Mouse (Mus musculus) yolk sac, embryonic 10.5 days (tissue): ENCODE results near the gene Mkks.
"Not testable (repeated sequence)": the region's sequence is repeated elsewhere in the genome, so short reads cannot be mapped to it uniquely, and the experiment has no call there.

Experiments used
- DNase-seq: peaks from one replicate; pipeline ENCODE4 v3.0.0-alpha.2; 2017; ENCODE audit warnings: low spot score

Gene Mkks

DNA sequence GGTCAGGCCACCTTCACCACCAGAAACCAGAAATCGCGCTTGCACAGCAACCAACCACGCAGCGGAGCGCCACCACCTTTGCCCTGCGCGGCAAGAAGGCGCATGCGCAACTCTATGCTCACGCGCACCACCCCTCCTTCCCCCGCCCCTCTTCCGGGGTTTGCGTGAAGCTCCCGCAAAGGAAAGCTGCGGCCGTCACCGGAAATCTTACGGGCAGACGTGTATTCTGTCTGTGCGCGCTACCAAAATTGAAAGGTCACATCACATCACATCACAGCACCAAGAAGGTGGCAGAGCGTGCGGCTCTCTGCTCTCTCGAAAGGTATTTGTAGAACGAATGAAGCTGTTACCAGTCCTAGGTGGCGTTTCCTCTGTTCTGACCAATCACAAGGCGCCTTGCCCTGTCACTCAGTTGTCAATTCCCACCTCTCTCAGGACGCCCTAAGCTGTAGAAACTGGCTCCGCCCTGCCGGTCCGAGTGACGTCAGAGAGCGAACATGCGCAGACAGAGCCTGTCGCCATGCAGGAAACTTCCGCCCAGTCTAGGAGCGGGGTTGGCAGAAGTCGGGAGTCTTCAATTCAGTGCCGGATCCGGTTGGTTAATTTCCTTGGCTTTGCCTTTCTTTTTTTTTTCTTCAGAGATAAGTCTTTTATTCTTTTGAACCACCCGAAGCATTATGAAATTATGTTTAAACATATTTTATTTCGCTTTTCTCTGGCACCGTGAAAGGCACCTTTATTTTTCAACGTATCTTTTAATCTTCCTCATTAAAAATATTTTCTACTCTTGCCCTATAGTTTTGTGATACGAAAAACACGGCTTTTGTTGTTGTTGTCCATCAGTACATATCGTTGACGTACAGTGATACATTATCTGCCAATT lies at the start of gene Mkks, which contains the start of the genes Slx4ip and AL731706.1:
Gene Mkks (minus strand): TSS at position 322 of the 883 bp plus-strand sequence.
Gene Slx4ip (plus strand): TSS at position 151 of the 883 bp plus-strand sequence.
Gene AL731706.1 (minus strand): TSS at position 322 of the 883 bp plus-strand sequence.
- DNase-seq = peak; percentile 99

GRCm38 (mm10) chr2:136938249-136938648 lies 47.1 kb upstream of the Mkks start:
- no peak for DNase-seq

- no peak for DNase-seq
Measured at GRCm38 (mm10) chr2:136936391-136937288, 45.5 kb upstream of the Mkks start.

DNA sequence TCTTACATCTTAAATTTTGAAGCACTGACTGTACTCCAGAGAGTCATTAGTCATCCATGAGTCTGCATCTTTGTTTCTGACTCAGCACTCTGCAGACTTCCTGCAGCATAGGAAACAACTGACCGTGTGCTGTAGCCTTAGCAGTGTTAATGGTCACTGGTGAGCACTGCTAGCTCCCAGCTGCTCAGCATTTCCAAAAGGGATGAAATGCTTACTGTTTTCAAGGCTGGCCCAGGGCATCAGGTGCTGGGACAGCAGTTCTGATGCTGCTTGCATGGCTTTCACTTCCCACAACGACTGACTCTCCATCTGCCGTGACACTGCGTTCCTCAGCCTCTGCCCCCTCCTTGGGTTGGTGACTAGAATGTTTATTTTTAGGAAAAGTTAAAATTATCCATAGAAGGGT lies 29.8 kb upstream of the Mkks start:
- DNase-seq = no peak

- DNase-seq = no peak
Measured at GRCm38 (mm10) chr2:136920257-136920993, 29.2 kb upstream of the Mkks start.

DNA sequence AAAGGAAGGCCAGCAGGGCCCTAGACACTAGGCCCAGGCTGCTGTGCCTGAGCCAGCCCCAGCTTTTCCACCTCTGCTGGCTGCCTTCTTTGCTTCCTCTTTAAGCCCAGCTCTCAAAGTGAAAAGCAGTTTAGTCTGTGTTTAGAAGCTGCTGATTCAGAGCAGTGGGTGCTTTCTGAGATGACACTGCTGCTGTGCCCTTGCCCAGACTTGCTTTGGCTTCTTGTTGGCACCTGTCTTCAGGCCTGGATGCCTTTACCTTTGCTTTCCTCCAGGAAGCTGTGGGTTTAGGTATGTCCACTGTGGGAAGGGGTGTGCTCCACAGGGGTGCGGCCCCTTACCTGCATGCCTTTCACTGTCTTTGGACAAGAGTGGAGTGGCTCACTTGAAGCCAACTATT lies 28.2 kb upstream of the Mkks start:
- DNase-seq = no peak

DNA sequence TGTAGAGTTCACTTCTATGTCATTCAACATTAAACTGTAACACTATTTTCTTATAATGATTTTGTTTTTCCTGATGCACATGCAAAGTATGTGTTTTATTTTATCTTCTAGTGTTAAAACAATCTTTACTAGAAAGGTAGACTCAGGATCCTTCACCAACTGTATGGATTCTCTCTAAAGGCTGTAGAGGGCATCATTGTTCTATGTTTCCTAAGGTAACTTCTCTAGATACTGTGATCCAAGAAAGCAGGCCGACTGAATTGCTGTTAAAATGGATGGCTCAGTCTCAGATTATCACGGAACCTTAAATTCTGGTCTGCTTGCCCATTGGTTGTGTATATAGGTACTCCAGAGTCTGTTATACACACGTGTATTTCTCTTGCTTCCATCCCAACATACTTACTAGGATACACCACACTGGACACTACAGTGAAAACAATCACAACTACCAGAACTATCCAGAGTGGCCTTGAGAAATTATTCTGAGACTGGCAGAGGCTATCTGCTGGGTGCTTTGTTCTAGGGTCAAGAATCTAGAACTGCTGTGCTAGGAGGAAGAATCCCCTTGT lies 23.2 kb upstream of the Mkks start:
- DNase-seq = no peak

- no peak for DNase-seq
Measured at GRCm38 (mm10) chr2:136913021-136913420, 21.8 kb upstream of the Mkks start.

- peak; percentile 14 for DNase-seq
Measured at GRCm38 (mm10) chr2:136911958-136912411, 20.8 kb upstream of the Mkks start.

GRCm38 (mm10) chr2:136909298-136909697 lies 18.1 kb upstream of the Mkks start:
- no peak for DNase-seq

GRCm38 (mm10) chr2:136908596-136908995 lies 17.4 kb upstream of the Mkks start:
- no peak for DNase-seq

DNA sequence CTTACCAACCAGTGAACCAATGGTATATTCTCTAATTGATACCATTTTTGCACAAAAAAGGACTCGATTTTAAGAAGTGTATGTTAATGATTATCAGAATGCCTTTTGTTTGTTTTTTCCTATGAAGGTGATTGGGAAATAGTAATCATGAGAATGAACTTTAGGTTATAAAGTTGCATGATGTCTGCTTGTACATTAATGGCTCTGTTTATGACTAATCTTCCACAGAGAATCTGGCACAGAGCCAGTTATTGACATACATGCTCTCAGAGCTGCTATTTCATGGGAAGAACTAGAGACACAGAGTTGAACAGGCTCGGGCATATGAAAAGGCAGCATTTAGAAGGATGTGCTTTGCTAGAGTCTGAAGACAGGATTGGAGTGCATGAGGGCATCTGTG lies 4.9 kb upstream of the Mkks start:
- no peak for DNase-seq

DNA sequence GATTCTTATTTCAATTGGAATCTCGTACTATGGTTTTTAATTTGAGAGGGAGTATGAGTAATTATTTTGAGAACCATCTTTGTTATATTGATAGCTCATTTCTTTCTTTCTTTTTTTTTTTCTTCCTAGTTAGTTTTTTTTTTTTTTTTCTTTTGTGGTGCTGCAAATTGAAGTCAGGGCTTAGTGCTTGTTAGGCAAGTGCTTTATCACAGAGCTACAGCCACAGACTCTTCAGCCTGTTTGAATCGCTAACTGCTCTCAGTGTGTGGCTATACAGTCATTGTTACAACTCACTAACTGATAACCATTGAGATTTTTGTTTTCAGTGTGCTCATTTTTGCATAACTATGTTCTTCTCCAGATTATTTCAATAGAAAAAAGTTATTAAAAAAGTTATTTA lies 3.3 kb upstream of the Mkks start:
- no peak for DNase-seq

DNA sequence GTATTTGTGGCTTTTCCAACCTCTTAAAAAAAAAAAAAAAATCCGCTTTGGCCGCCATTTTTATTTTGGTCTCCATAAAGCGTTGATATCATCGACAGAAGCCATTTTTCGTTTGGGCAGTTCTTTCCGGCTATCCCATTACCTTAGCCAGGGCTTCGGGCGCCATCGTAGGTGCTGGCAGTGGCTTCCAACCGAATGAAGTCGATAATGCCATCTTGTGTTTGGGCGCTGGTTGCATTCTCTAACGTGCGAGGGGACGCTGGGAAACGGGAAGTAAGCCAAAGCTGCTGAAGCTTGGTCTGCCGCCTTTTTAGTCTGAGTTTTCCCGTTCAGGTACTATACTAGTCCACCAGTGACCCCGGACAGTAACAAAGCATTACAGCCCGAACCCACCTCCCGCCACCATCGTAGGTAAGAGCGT lies 772 bp upstream of the Mkks start:
- DNase-seq = peak; percentile 94

GRCm38 (mm10) chr2:136890716-136891067 lies 497 bp downstream of the Mkks start:
- not testable (repeated sequence) for DNase-seq

DNA sequence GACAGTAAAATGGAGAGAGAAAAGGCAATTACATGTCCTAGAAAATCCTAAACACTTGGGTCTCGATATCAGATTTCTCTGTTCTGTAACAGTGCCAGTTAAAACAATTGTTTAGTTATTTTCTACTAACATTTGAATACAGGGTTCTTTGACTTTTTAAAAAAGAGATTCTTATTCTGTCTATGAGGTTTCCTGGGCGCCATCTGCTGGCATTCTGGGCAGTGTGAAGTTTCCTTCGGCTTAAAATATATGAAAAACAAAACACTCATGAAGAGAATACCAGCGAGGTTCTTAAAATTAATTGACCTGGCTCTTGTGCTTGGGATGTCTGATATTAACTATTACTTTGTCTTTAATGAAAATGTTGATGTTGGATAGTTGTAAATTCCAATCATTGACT lies 4.3 kb downstream of the Mkks start:
- DNase-seq = no peak

DNA sequence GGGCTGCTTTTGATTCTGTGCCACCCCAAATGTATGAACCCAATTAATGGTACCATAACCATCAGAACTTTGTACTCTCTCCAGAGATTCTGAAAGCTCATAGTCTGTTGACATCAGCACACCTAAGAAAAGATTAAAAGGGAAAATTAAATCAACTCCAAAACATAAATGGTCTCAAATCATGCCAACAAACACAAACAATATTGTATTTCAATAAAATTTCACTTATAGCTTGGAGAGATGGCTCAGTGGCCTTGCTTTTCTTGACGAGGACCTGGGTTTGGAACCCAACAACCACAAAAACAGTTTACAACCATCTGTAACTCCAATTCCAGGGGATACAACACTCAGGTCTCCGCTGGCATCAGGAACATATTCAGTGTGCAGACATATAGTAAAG lies 5.6 kb downstream of the Mkks start, which contains the start of gene AL731706.2:
Gene AL731706.2 (minus strand): TSS at position 101 of the 400 bp plus-strand sequence.
- DNase-seq = no peak

DNA sequence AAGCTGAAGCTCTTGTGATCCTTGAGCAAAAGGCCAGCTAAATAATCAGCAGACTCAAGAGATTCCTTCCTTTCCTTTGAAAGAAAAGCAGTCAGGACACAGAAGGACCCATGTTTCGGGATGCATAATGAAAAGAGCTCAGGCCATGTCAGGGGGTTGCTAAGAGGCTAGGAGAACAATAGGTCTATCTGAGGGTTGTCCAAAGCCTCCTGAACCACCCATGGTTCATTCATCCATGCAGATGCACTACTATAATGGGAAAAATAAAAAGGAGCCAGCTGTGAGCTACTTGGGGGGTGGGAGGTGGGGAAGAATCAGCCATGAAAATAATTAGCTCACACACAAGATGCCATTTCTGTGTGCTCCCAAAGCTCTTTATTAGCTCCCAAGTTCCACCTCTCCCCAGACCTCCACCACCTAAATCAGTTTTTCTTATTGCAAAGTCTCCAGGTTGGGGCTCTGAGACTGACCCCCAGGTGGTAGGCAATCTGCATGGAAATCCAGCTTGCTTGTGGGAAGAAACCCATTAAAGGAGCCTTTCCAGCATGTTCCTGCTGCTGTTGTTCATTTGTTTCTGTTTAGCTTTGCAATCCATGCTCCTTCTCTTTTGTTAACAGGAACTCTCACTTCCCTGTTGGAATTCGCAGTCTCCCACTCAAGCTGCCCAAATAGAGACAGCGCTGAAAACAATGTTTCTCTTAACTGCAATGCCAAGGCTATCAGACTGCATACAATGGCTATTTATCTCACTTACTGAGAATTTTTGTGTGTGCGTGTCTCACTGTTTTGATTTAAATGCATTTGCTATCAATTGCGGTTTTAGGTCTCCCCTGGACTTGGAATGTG lies 36.4 kb downstream of the Mkks start:
- no peak for DNase-seq

- no peak for DNase-seq
Measured at GRCm38 (mm10) chr2:136850366-136850765, 40.8 kb downstream of the Mkks start.

- no peak for DNase-seq
Measured at GRCm38 (mm10) chr2:136837994-136838393, 53.2 kb downstream of the Mkks start.

- no peak for DNase-seq
Measured at GRCm38 (mm10) chr2:136835882-136836281, 55.3 kb downstream of the Mkks start.
